Mouse (Mus musculus): ENCODE measurements around the gene Senp7. TPM values are rescaled to one million over a fixed set of nuclear protein-coding genes. Genes with fewer than 3 reads are reported as not detected.

The Senp7 gene
- polyA plus RNA-seq, 1 experiment from 2014 or later, result 47.5 TPM

DNA sequence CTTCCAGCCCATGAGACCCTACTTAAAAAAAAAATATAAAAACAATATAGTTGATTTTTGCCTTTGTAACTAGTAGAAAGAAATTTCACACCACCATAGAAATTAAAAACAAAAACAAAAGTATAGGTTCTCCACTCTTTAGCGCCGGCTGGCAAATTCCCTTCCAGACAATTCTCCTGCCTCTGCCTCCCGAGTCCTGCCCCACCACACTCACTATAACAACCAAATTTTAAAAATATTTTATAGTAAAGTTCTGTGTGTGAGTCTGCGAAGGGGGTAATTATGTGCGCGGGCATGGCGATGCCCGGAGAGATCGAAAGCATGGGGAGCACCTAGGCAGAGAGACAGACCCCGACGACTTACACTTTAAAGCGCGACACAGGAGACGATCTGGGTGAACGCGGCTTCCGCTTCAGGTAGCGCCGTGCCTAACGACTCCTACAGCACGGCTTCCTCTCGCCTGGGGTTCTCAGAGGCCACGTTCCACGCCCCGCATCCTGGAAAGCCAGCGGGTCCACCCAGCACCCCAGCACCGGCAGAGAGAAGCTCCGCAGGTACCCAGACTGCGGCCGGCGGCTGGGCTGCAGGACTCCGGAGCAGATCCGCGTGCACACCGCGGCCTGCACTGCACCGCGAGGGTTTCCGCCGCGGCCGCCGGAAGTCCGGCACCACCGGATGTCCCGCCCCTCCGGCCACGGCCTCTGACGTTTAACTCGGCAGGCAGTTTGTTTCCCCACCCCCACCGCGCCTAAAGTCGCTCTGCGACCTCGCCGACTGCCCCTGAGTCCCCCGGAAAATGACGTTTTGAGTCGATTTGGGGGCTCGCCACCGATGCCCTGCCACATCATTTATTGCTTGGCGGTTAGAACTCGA is 10.8 kb upstream of the Senp7 start, which contains the start of gene Trmt10c:
Gene Trmt10c, minus strand, starts transcription at position 682 of the 873 bp plus-strand sequence.
- Histone ChIP-seq H3K4me3 (peak within 1 kb of the TSS; percentile 87), H3K9ac (peak within 1 kb of the TSS; percentile 92), H3K9me3 (no peaks in the 10 kb centered on the region), H3K27me3 (no peaks in the 10 kb centered on the region), H3K4me1 (peaks cover 15% of the 10 kb centered on the region), H3K4me2 (replicated peaks) (peak within 1 kb of the TSS; percentile 79), H3K27ac (peak within 1 kb of the TSS; percentile 87), H3K36me3 (peaks cover 24% of the 10 kb centered on the region)
- ATAC-seq (ENCODE audit: low FRiP score, low read depth), result peak; percentile 100
- under 1% methylated on average over 61 of the region's 63 CpGs for WGBS

DNA sequence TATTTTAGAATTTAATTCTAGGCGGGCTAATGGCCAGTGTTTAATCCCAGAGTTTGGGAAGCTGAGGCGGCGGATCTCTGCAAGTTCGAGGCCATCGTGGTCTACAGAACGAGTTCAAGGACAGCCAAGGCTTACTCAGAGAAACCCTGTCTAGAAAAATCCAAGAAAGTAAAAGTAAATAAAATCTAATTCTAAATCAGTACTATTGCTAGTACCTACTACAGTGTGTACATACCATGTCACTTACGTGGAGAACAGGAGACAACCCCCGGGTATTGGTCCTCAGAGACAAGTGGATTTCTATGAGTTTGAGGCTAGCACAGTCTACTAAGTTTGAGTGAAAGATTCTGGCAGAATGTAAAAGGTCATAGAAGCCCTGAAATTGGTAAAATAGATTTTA is 10.0 kb upstream of the Senp7 start:
- H3K36me3 ChIP-seq, result peaks cover 16% of the 10 kb centered on the region
- peak overlapping the region; percentile 92 for H3K9ac ChIP-seq
- WGBS, result 27% methylated on average over 8 of the region's 8 CpGs
- H3K4me2 ChIP-seq (replicated peaks), result peak overlapping the region; percentile 79
- peak overlapping the region; percentile 87 for H3K4me3 ChIP-seq
- H3K27me3 ChIP-seq, result no peaks in the 10 kb centered on the region
- H3K27ac ChIP-seq, result peak overlapping the region; percentile 87
- H3K9me3 ChIP-seq, result no peaks in the 10 kb centered on the region
- no peak; the same call in 1 of the 2 replicates for ATAC-seq (ENCODE audit: low FRiP score, low read depth)
- H3K4me1 ChIP-seq, result peaks cover 15% of the 10 kb centered on the region

DNA sequence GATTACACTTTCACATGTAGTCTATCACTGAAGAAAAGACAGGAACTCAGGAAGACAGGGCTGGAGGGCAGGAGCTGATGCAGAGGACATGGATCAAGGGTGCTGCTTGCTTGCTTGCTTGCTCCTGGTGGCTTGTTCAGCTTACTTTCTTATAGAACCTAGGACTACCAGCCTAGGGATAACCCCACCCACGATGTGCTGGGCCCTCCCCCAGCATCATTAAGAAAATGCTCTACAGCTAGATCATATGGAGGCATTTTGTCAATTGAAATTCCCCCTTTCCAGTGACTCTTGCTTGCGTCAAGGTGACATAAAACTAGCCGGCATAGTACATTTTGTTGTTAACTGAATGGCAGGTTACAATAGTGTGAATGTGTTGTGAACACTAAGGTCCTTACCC is 7.8 kb downstream of the Senp7 start:
- Histone ChIP-seq H3K9me3 (no peaks in the 10 kb centered on the region), H3K4me1 (no peaks in the 10 kb centered on the region), H3K4me2 (replicated peaks) (no peak overlapping the region), H3K9ac (no peak overlapping the region), H3K27me3 (no peaks in the 10 kb centered on the region), H3K27ac (no peak overlapping the region), H3K36me3 (no peaks in the 10 kb centered on the region), H3K4me3 (no peak overlapping the region)
- no peak for ATAC-seq (ENCODE audit: low FRiP score, low read depth)
- 74% methylated on average over 3 of the region's 3 CpGs for WGBS

DNA sequence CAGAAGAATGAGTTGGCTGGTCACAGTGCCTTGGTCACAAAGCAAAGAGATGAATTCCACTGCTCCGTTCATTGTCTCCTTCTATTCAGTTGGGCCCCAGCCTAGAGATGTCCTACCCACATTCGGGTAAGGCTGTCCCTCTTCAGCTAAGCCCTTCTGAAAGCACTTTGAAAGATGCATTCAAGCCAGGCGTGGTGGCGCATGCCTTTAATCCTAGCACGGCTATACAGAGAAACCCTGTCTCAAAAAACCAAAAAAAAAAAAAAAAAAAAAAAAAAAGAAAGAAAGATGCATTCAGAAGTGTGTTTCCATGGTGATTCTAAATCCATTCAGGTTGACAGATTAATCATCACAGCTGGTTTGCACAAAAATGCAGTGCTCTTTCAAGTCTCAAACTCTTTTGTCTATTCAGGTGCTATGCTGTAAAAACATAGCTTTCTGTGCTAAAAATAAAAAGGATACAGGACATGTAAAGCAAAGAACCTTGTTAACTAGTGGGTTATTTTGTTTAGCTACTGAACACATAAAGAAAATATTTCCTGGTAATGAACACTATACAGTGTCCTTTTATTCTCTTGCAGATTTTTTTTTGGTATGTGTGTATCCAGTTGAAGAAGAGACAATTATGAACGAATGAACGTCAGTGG is 8.9 kb downstream of the Senp7 start:
- 77% methylated on average over 7 of the region's 7 CpGs for WGBS
- no peaks in the 10 kb centered on the region for H3K4me1 ChIP-seq
- no peaks in the 10 kb centered on the region for H3K36me3 ChIP-seq
- no peak overlapping the region for H3K9ac ChIP-seq
- H3K4me3 ChIP-seq, result no peak overlapping the region
- no peak overlapping the region for H3K27ac ChIP-seq
- H3K27me3 ChIP-seq, result no peaks in the 10 kb centered on the region
- no peak for ATAC-seq (ENCODE audit: low FRiP score, low read depth)
- H3K9me3 ChIP-seq, result no peaks in the 10 kb centered on the region
- no peak overlapping the region for H3K4me2 ChIP-seq (replicated peaks)

DNA sequence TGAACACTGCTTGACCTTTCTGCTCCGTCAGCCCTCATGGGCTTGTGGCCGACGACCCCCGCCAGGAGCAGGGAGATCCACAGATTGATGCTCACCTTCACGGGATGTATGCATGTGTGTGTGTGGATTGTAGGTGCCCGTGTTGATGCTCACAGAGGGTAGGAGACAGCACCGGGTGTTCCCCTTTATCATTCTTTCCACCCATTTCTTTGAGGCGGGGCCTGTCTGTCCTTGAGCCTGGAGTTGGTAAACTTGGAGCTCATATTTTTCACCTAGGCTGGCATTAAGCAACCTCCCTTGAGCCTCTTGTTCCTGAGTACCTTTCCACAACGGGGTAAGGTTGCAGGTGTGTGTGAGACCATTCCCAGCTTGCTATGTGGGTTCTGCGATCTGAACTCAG is 10.0 kb downstream of the Senp7 start:
- Histone ChIP-seq H3K27ac (no peak overlapping the region), H3K36me3 (no peaks in the 10 kb centered on the region), H3K4me2 (replicated peaks) (no peak overlapping the region)

DNA sequence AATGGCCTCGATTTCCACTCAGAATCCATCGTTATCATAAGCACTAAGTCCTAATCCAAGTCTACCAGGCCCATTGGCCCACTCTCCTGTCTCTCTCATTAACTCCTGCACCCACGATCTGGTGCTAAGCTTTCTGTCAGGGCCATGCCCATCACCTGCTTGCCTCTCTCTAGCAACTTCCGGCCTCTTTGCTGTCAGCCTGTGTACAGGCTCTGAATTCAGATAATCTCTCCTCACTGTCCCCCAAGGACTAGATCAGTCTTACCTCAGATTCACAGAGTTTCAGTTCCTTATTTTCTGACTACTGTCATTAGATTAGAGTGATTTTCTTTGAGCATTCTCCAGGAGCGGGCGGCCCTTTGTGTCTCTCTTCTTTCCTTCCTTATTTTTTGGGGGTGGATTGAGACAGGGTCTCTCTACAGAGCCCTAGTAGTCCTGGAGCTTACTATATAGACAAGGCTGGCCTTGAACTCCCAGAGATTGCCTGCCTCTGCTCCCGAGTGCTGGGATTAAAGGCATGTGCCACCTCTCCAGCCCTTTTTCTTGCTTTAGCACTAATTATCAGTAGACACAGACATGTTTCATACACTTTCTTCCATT is 14.0 kb downstream of the Senp7 start:
- H3K4me1 ChIP-seq, result no peaks in the 10 kb centered on the region
- H3K27ac ChIP-seq, result no peak overlapping the region
- no peak overlapping the region for H3K4me2 ChIP-seq (replicated peaks)
- peak overlapping the region; percentile 21; the same call in 1 of the 2 replicates for H3K9ac ChIP-seq
- no peaks in the 10 kb centered on the region for H3K9me3 ChIP-seq
- no peaks in the 10 kb centered on the region for H3K27me3 ChIP-seq
- H3K36me3 ChIP-seq, result no peaks in the 10 kb centered on the region
- WGBS, result 79% methylated on average over 7 of the region's 7 CpGs
- ATAC-seq (ENCODE audit: low FRiP score, low read depth), result no peak
- H3K4me3 ChIP-seq, result no peak overlapping the region

More for the DNA sequence above, 10.0 kb downstream of the Senp7 start:
- no peak overlapping the region for H3K9ac ChIP-seq
- H3K9me3 ChIP-seq, result no peaks in the 10 kb centered on the region
- no peak for ATAC-seq (ENCODE audit: low FRiP score, low read depth)
- no peaks in the 10 kb centered on the region for H3K27me3 ChIP-seq
- 89% methylated on average over 10 of the region's 10 CpGs for WGBS
- no peaks in the 10 kb centered on the region for H3K4me1 ChIP-seq
- no peak overlapping the region for H3K4me3 ChIP-seq

DNA sequence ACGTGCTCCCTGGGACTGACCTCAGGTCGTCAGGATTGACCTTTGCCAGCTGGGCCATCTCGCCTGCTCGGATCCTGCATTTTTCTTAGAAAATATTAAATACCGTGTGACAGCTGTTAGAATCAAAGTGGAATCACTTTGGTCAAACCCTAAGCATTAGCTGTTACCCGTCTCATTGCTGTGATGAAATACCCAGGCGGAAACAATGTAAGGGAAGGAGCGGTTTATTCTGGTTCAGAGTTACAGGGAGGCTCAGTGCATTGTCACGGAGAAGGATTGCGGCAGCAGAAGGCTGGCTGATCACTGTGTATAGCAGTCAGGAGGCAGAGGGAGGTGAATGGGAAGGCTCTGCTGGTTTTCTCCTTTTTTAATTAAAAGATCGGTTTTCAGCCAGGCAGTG is 14.8 kb downstream of the Senp7 start:
- Histone ChIP-seq H3K4me3 (no peak overlapping the region), H3K4me2 (replicated peaks) (no peak overlapping the region), H3K4me1 (no peaks in the 10 kb centered on the region), H3K9ac (no peak overlapping the region), H3K36me3 (no peaks in the 10 kb centered on the region), H3K27me3 (no peaks in the 10 kb centered on the region), H3K9me3 (no peaks in the 10 kb centered on the region), H3K27ac (no peak overlapping the region)
- ATAC-seq (ENCODE audit: low FRiP score, low read depth), result no peak
- WGBS, result 66% methylated on average over 11 of the region's 11 CpGs

DNA sequence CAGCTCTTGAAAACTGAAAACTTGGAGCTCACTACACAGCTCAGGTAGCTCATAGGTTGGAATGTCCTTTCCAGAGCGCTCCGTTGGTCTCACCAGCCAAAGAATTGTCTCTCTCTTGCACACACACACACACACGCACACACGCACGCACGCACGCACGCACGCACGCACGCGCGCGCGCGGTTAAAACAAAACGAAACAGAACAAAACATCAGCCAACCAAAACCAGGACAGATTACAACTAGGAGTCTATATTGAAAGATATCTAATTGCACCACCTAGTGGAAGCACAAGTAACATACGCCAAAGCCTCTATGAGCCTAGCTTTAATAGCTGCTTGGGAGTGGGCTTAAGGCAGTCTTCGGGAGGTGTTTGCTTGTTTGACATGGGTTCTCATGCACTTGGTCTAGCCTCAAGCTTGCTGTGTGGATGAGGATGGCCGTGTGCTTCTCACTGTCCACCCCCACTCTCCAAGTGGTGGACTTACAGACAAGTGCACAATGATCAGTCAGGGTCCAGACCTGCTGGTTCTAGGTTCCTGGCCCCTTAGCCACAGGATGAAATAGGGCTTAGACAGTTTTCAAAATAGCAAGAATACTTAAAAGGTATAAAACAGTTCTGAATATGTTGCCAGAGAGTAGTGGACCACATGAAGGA is 16.3 kb downstream of the Senp7 start:
- Histone ChIP-seq H3K27me3 (no peaks in the 10 kb centered on the region), H3K9me3 (no peaks in the 10 kb centered on the region), H3K4me3 (peak overlapping the region; percentile 44), H3K4me2 (replicated peaks) (peak overlapping the region; percentile 67), H3K36me3 (no peaks in the 10 kb centered on the region), H3K9ac (peak overlapping the region; percentile 58), H3K27ac (no peak overlapping the region; the same call in 1 of the 2 replicates), H3K4me1 (no peaks in the 10 kb centered on the region)
- 4% methylated on average over 20 of the region's 20 CpGs for WGBS
- ATAC-seq (ENCODE audit: low FRiP score, low read depth), result peak; percentile 92

DNA sequence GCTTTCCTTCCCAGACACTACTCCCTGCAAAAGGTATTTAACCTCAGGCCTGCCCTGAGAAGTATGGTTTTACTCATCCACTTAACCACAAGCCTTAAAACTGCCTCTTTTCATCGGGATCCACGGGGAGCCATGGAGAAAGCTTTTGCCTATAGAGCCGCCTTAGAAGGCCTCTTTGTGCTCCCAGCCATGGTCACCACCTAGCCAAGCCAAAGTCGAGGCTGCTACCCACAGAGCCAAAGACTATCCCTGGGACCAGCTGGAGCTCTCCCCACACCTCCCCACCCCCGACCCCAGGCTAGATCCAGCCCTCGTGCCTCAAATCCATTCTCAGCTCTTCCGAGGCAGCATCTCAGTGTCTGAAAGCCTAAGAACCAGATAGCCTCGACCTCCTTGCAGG is 18.0 kb downstream of the Senp7 start:
- H3K9me3 ChIP-seq, result no peaks in the 10 kb centered on the region
- WGBS, result 46% methylated on average over 8 of the region's 8 CpGs
- H3K27me3 ChIP-seq, result no peaks in the 10 kb centered on the region
- no peak overlapping the region for H3K4me3 ChIP-seq
- no peak overlapping the region for H3K27ac ChIP-seq
- no peak overlapping the region for H3K4me2 ChIP-seq (replicated peaks)
- H3K4me1 ChIP-seq, result no peaks in the 10 kb centered on the region
- ATAC-seq (ENCODE audit: low FRiP score, low read depth), result no peak
- H3K9ac ChIP-seq, result peak overlapping the region; percentile 36; the same call in 1 of the 2 replicates
- no peaks in the 10 kb centered on the region for H3K36me3 ChIP-seq

DNA sequence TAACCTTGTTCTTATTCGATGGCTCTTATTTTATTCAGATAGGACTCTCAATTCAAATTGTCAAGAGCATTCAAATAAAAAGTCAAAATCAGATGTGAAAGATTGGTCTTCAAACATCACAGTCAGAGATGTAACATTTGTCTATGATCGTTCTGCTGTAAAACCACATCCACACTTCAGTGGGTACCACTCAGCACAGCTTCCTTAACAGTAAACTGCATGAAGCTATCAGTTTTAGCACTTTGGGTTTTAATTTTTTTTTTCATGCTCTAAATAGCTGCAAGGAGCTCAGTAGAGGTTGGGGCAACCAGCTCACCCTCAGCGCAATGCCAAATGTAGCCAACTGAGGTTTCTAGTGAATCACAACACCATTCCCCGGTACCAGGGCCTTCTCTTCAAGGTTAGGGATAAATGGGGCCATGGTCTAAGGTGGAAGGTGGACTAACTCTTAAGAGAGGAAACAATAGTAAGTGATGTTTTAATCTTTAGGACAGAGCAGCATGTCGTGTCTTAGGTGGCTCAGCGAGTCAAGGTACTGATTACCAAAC is 20.5 kb downstream of the Senp7 start:
- Histone ChIP-seq H3K4me1 (no peaks in the 10 kb centered on the region), H3K9ac (no peak overlapping the region), H3K27me3 (no peaks in the 10 kb centered on the region), H3K4me3 (no peak overlapping the region), H3K36me3 (no peaks in the 10 kb centered on the region), H3K4me2 (replicated peaks) (no peak overlapping the region), H3K27ac (no peak overlapping the region), H3K9me3 (no peaks in the 10 kb centered on the region)
- ATAC-seq (ENCODE audit: low FRiP score, low read depth), result no peak
- 88% methylated on average over 6 of the region's 6 CpGs for WGBS

DNA sequence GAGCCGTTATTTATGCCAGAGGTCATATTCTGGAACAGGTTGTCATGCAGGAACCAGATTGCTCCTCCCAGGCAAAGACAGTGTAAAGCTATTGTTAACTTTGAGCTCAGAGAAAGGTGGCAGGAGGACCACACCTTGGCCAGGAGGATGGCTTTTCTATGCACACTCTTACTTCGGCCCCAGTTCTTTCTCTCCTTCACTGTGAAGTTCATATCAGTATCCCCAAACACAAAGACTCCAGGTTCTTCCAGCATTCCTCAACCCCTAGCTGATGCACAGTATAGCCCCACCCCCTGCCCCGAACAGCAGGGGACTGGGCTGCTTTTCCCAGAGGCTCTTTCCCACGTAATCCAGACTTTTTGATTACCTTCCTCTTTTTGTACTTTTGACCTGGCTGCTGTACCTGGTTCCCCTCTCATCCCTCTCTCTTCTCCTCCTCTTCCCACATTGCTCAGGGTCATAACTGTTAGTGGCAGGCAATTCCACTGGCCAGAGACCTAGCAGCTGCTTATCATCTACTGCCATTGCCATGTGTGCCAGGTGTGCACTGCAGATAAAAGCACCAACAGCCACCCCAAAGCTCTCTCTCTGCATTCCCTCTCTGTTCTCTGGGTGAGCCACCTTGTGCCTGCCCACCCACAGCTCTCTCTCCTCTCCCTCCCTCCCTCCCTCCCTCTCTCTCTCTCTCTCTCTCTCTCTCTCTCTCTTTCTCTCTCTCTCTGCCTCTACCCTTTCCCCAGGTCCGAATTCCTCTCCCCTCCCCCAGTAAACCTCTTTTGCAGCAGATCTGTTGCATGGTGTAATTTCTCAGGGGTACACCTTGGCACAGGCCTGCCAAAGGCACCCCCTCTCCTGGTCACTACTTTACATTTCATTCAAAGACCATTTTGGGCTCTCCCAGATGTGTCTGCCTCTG is 23.4 kb downstream of the Senp7 start:
- peaks cover 7% of the 10 kb centered on the region for H3K4me1 ChIP-seq
- H3K4me3 ChIP-seq, result no peak overlapping the region
- no peak overlapping the region for H3K4me2 ChIP-seq (replicated peaks)
- H3K36me3 ChIP-seq, result no peaks in the 10 kb centered on the region
- 43% methylated on average over 5 of the region's 5 CpGs for WGBS
- no peaks in the 10 kb centered on the region for H3K27me3 ChIP-seq
- no peak overlapping the region for H3K9ac ChIP-seq
- ATAC-seq (ENCODE audit: low FRiP score, low read depth), result no peak
- H3K9me3 ChIP-seq, result no peaks in the 10 kb centered on the region
- no peak overlapping the region for H3K27ac ChIP-seq
